Mouse (Mus musculus): ENCODE measurements around the gene Pgm5. TPM values are rescaled to one million over a fixed set of nuclear protein-coding genes. Genes with fewer than 3 reads are reported as not detected.

Gene Pgm5
- polyA plus RNA-seq, 1 experiment: 0.44 TPM

GRCm38 (mm10) chr19:24672366-24672960 lies 189.2 kb downstream of the Pgm5 start:
- TF ChIP-seq POLR2A (IDR thresholded peaks at IDR 0.05; ENCODE audit: low read depth, low read length): no peak
- TF ChIP-seq CTCF (IDR thresholded peaks at IDR 0.05; ENCODE audit: extremely low read depth, insufficient read depth, insufficient read length, insufficient replicate concordance): no peak
- Histone ChIP-seq H3K27me3 (ENCODE audit: control insufficient read depth, insufficient read depth, low read length) (no peaks in the 10 kb centered on the region), H3K36me3 (ENCODE audit: control insufficient read depth, insufficient read depth, low read length) (no peaks in the 10 kb centered on the region), H3K27ac (ENCODE audit: insufficient read depth, low read length) (no peak overlapping the region), H3K4me3 (ENCODE audit: extremely low read depth, insufficient read depth, insufficient read length) (no peak overlapping the region), H3K4me1 (ENCODE audit: control insufficient read depth, insufficient read depth, insufficient read length) (peaks cover 9% of the 10 kb centered on the region; the same call in 1 of the 2 replicates)
- 71% methylated on average over 10 of the region's 10 CpGs for WGBS
- no peak for DNase-seq (ENCODE audit: low read depth in 1 of 2, low spot score in 2 of 2)

GRCm38 (mm10) chr19:24671571-24671970 lies 190.1 kb downstream of the Pgm5 start:
- Histone ChIP-seq H3K4me1 (ENCODE audit: control insufficient read depth, insufficient read depth, insufficient read length) (peaks cover 9% of the 10 kb centered on the region; the same call in 1 of the 2 replicates), H3K36me3 (ENCODE audit: control insufficient read depth, insufficient read depth, low read length) (no peaks in the 10 kb centered on the region), H3K27me3 (ENCODE audit: control insufficient read depth, insufficient read depth, low read length) (no peaks in the 10 kb centered on the region), H3K27ac (ENCODE audit: insufficient read depth, low read length) (no peak overlapping the region), H3K4me3 (ENCODE audit: extremely low read depth, insufficient read depth, insufficient read length) (no peak overlapping the region)
- 19% methylated on average over 3 of the region's 3 CpGs for WGBS
- TF ChIP-seq CTCF (IDR thresholded peaks at IDR 0.05; ENCODE audit: extremely low read depth, insufficient read depth, insufficient read length, insufficient replicate concordance) (no peak), POLR2A (IDR thresholded peaks at IDR 0.05; ENCODE audit: low read depth, low read length) (no peak)
- DNase-seq (ENCODE audit: low read depth in 1 of 2, low spot score in 2 of 2): peak in 1 of 2 experiments; percentile 32

DNA sequence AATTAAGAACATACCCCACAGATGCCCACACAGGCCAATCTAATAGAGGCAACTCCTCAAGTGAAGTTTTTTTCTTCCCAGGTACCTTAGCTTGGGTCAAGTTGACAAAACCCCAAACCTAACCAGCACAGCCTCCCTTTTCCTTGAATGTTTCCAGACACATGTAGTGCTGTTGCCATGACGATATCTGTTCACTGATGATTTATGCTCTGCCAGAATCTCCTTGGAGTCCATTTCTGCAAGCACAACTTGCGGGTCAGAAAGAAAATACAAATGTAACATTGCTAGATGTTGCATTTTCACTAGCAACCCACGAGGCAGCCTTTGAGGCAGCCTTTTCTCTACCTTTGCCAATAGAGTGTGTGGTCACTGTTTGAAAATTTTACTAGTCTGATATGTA lies 194.1 kb downstream of the Pgm5 start:
- WGBS: 84% methylated on average over 3 of the region's 3 CpGs
- peaks cover 9% of the 10 kb centered on the region; the same call in 1 of the 2 replicates for H3K4me1 ChIP-seq (ENCODE audit: control insufficient read depth, insufficient read depth, insufficient read length)
- TF ChIP-seq CTCF (IDR thresholded peaks at IDR 0.05; ENCODE audit: extremely low read depth, insufficient read depth, insufficient read length, insufficient replicate concordance) (no peak), POLR2A (IDR thresholded peaks at IDR 0.05; ENCODE audit: low read depth, low read length) (no peak)
- H3K4me3 ChIP-seq (ENCODE audit: extremely low read depth, insufficient read depth, insufficient read length): no peak overlapping the region
- H3K27ac ChIP-seq (ENCODE audit: insufficient read depth, low read length): no peak overlapping the region
- no peaks in the 10 kb centered on the region; the same call in 1 of the 2 replicates for H3K27me3 ChIP-seq (ENCODE audit: control insufficient read depth, insufficient read depth, low read length)
- H3K36me3 ChIP-seq (ENCODE audit: control insufficient read depth, insufficient read depth, low read length): no peaks in the 10 kb centered on the region
- no peak for DNase-seq (ENCODE audit: low read depth in 1 of 2, low spot score in 2 of 2)

- H3K4me3 ChIP-seq (ENCODE audit: extremely low read depth, insufficient read depth, insufficient read length): no peak overlapping the region
- H3K4me1 ChIP-seq (ENCODE audit: control insufficient read depth, insufficient read depth, insufficient read length): no peaks in the 10 kb centered on the region
- H3K27me3 ChIP-seq (ENCODE audit: control insufficient read depth, insufficient read depth, low read length): no peaks in the 10 kb centered on the region; the same call in 1 of the 2 replicates
- H3K27ac ChIP-seq (ENCODE audit: insufficient read depth, low read length): no peak overlapping the region
- DNase-seq (ENCODE audit: low read depth in 1 of 2, low spot score in 2 of 2): no peak
- no peak for TF ChIP-seq CTCF (IDR thresholded peaks at IDR 0.05; ENCODE audit: extremely low read depth, insufficient read depth, insufficient read length, insufficient replicate concordance)
- no peak for TF ChIP-seq POLR2A (IDR thresholded peaks at IDR 0.05; ENCODE audit: low read depth, low read length)
- 82% methylated on average over 11 of the region's 11 CpGs for WGBS
- H3K36me3 ChIP-seq (ENCODE audit: control insufficient read depth, insufficient read depth, low read length): no peaks in the 10 kb centered on the region
These were observed 195.9 kb downstream of the Pgm5 start for GRCm38 (mm10) chr19:24665771-24666170.

- Histone ChIP-seq H3K36me3 (ENCODE audit: control insufficient read depth, insufficient read depth, low read length) (no peaks in the 10 kb centered on the region), H3K27me3 (ENCODE audit: control insufficient read depth, insufficient read depth, low read length) (no peaks in the 10 kb centered on the region; the same call in 1 of the 2 replicates), H3K4me1 (ENCODE audit: control insufficient read depth, insufficient read depth, insufficient read length) (peaks cover 2% of the 10 kb centered on the region; the same call in 1 of the 2 replicates), H3K4me3 (ENCODE audit: extremely low read depth, insufficient read depth, insufficient read length) (no peak overlapping the region), H3K27ac (ENCODE audit: insufficient read depth, low read length) (no peak overlapping the region)
- no peak for DNase-seq (ENCODE audit: low read depth in 1 of 2, low spot score in 2 of 2)
- TF ChIP-seq CTCF (IDR thresholded peaks at IDR 0.05; ENCODE audit: extremely low read depth, insufficient read depth, insufficient read length, insufficient replicate concordance) (no peak), POLR2A (IDR thresholded peaks at IDR 0.05; ENCODE audit: low read depth, low read length) (no peak)
- 95% methylated on average over 2 of the region's 2 CpGs for WGBS
These were observed 199.3 kb downstream of the Pgm5 start for GRCm38 (mm10) chr19:24662346-24662745.

DNA sequence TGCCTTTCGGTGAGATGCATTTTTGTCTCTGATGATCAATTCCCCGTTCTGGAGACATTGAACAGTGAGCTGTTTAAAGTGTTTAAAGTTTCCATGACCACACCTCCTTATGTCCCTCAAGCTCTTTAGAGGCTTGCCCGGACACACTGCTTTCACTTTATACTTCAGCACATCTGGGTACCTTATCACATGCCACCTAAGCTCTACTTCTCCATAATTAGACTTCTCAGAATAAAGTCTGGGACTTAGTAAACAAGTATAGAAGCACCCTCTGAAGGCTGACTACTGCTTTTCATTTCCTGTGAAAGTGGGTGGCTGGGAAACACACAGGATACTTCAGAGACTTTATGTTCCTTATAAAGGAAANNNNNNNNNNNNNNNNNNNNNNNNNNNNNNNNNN lies 204.7 kb downstream of the Pgm5 start:
- Histone ChIP-seq H3K36me3 (ENCODE audit: control insufficient read depth, insufficient read depth, low read length) (no peaks in the 10 kb centered on the region), H3K4me3 (ENCODE audit: extremely low read depth, insufficient read depth, insufficient read length) (no peak overlapping the region), H3K27me3 (ENCODE audit: control insufficient read depth, insufficient read depth, low read length) (no peaks in the 10 kb centered on the region), H3K4me1 (ENCODE audit: control insufficient read depth, insufficient read depth, insufficient read length) (peaks cover 3% of the 10 kb centered on the region; the same call in 1 of the 2 replicates), H3K27ac (ENCODE audit: insufficient read depth, low read length) (peak overlapping the region; percentile 82)
- WGBS: 28% methylated on average over 3 of the region's 3 CpGs
- no peak for TF ChIP-seq CTCF (IDR thresholded peaks at IDR 0.05; ENCODE audit: extremely low read depth, insufficient read depth, insufficient read length, insufficient replicate concordance)
- no peak for TF ChIP-seq POLR2A (IDR thresholded peaks at IDR 0.05; ENCODE audit: low read depth, low read length)
- peak; percentile 12 to 27 for DNase-seq (ENCODE audit: low read depth in 1 of 2, low spot score in 2 of 2)

DNA sequence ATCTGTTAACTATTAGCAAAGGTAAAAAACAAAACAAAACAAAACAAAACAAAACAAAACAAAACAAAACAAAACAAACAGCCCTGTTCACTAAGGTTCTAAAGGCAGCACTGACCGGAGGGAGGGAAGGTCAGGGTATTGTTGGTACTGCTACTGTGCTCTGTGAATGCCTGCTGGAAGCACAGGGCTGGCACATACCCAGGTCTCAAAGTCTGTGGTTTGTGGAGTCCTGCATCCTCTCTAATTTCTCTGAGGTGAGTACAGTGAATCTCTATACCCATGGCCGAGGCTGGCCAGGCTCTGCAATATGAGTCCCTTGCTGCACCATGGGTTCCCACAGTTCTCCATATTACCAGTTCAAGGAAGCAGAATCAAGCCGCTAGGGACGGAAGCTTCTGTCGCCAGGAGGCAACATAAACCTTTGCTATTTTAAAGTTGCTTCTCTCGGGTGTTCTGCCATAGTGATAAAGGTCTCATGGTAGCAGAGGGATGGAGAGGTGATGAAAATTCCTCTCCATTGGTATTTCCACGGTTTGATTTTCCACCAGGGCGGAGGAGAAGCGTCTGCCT lies 208.3 kb downstream of the Pgm5 start:
- whole genome bisulfite sequencing: 86% methylated on average over 9 of the region's 9 CpGs
- H3K27me3 ChIP-seq (ENCODE audit: control insufficient read depth, insufficient read depth, low read length): no peaks in the 10 kb centered on the region
- no peaks in the 10 kb centered on the region for H3K36me3 ChIP-seq (ENCODE audit: control insufficient read depth, insufficient read depth, low read length)
- H3K27ac ChIP-seq (ENCODE audit: insufficient read depth, low read length): no peak overlapping the region
- H3K4me1 ChIP-seq (ENCODE audit: control insufficient read depth, insufficient read depth, insufficient read length): peaks cover 3% of the 10 kb centered on the region; the same call in 1 of the 2 replicates
- DNase-seq (ENCODE audit: low read depth in 1 of 2, low spot score in 2 of 2): no peak
- TF ChIP-seq POLR2A (IDR thresholded peaks at IDR 0.05; ENCODE audit: low read depth, low read length): no peak
- no peak for TF ChIP-seq CTCF (IDR thresholded peaks at IDR 0.05; ENCODE audit: extremely low read depth, insufficient read depth, insufficient read length, insufficient replicate concordance)
- H3K4me3 ChIP-seq (ENCODE audit: extremely low read depth, insufficient read depth, insufficient read length): no peak overlapping the region
